Mouse (Mus musculus): ENCODE measurements around the gene Klf9. TPM values are rescaled to one million over a fixed set of nuclear protein-coding genes. Genes with fewer than 3 reads are reported as not detected.

Klf9 gene
- polyA plus RNA-seq, 1 experiment from 2014 or later = 1.5 TPM

DNA sequence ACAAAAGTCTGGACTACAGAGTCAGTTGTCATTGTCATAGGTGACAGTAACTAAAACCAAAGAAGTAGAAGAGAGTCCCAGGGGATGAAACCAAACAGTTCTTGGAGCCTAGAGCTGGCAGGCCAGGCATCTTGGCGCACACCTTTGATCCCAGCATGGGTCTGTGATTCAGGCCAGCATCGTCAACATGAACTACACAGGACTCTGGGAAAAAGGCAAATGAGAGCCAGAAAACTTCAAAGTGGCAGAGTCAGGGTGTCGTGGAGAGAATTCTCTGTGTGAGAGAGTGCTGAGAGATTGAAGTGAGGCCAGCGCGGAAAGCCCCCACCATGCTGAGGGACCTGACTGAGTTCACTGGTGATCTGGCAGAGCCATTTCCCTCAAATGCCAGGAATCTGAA, 29.4 kb downstream of the Klf9 start:
- 79% methylated on average over 5 of the region's 5 CpGs for WGBS
- Histone ChIP-seq H3K36me3 (peaks cover 7% of the 10 kb centered on the region; the same call in 1 of the 2 replicates), H3K4me1 (replicated peaks) (no peaks in the 10 kb centered on the region), H3K4me3 (no peak overlapping the region), H3K27me3 (no peaks in the 10 kb centered on the region), H3K9ac (no peak overlapping the region), H3K4me2 (no peak overlapping the region), H3K9me3 (peaks cover 4% of the 10 kb centered on the region; the same call in 1 of the 2 replicates), H3K27ac (replicated peaks) (no peak overlapping the region)
- no peak for ATAC-seq (ENCODE audit: low read depth)

DNA sequence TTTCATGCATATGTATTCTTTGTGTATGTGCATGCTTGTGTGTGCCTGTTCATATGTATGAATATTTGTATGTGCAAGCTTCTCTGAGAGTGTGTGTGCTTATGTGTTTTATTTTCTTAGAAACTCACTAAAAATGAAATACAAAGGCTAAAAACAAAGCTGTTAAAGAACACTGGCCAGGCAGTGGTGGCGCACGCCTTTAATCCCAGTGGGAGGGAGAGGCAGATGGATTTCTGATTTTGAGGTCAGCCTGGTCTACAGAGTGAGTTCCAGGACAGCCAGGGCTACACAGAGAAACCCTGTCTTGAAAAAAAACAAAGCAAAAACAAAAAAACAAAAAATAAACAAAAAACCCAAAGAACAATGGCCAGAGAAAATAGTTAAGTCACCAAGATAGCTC, 30.1 kb downstream of the Klf9 start:
- Histone ChIP-seq H3K4me1 (replicated peaks) (no peaks in the 10 kb centered on the region), H3K27ac (replicated peaks) (no peak overlapping the region), H3K36me3 (peaks cover 7% of the 10 kb centered on the region; the same call in 1 of the 2 replicates), H3K27me3 (no peaks in the 10 kb centered on the region), H3K9me3 (peaks cover 4% of the 10 kb centered on the region; the same call in 1 of the 2 replicates), H3K4me2 (no peak overlapping the region), H3K9ac (no peak overlapping the region), H3K4me3 (no peak overlapping the region)
- 94% methylated on average over 2 of the region's 2 CpGs for WGBS
- no peak for ATAC-seq (ENCODE audit: low read depth)

DNA sequence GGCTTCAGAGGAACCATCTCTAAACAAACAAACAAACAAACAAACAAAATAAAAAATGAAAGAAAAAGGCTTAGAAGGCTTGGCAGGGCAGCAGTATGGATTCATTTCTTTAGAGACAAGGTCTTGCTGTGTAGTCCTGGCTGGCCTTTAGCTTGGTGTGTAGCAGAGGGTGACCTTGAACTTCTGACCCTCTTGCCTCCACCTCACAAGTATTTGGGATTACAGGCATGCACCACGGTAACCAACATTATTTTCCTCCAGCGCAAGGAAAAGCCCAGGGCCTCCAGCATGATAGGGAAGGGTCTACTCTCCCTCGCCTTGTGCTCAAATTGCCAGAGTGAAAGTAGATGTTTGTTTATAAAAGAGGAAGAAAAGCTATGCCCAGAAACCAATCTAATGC, 34.1 kb downstream of the Klf9 start:
- ATAC-seq (ENCODE audit: low read depth) = no peak
- no peaks in the 10 kb centered on the region for H3K4me1 ChIP-seq (replicated peaks)
- 69% methylated on average over 3 of the region's 3 CpGs for WGBS
- H3K9ac ChIP-seq = no peak overlapping the region
- no peak overlapping the region for H3K4me3 ChIP-seq
- no peak overlapping the region for H3K27ac ChIP-seq (replicated peaks)
- no peaks in the 10 kb centered on the region for H3K27me3 ChIP-seq
- no peak overlapping the region for H3K4me2 ChIP-seq
- H3K36me3 ChIP-seq = peaks cover 3% of the 10 kb centered on the region; the same call in 1 of the 2 replicates
- peaks cover 4% of the 10 kb centered on the region; the same call in 1 of the 2 replicates for H3K9me3 ChIP-seq

DNA sequence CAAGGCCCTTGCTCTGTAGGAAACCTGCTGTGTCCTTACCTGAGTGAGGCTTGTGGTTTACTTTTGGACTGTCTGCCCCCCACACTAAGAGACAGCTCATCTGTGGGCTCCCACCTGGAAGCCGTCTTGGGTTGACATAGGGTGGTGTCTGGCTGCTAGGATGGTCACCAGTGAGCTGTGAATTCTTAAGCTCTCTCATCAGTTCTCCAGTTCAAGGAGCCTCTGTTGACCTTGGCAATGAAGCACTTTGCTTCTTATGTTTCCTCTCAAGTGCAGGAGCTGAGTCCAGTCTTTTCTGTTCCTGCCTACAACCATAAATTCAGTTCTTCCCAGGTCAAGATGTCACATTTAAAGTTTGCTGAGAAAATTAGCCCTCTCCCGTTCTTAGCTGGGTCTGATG, 34.5 kb downstream of the Klf9 start:
- no peak overlapping the region for H3K4me2 ChIP-seq
- ATAC-seq (ENCODE audit: low read depth) = no peak
- H3K9me3 ChIP-seq = peaks cover 4% of the 10 kb centered on the region; the same call in 1 of the 2 replicates
- H3K27me3 ChIP-seq = no peaks in the 10 kb centered on the region
- no peak overlapping the region for H3K9ac ChIP-seq
- no peaks in the 10 kb centered on the region for H3K4me1 ChIP-seq (replicated peaks)
- WGBS = 59% methylated on average over 2 of the region's 2 CpGs
- H3K27ac ChIP-seq (replicated peaks) = no peak overlapping the region
- no peaks in the 10 kb centered on the region for H3K36me3 ChIP-seq
- no peak overlapping the region for H3K4me3 ChIP-seq

DNA sequence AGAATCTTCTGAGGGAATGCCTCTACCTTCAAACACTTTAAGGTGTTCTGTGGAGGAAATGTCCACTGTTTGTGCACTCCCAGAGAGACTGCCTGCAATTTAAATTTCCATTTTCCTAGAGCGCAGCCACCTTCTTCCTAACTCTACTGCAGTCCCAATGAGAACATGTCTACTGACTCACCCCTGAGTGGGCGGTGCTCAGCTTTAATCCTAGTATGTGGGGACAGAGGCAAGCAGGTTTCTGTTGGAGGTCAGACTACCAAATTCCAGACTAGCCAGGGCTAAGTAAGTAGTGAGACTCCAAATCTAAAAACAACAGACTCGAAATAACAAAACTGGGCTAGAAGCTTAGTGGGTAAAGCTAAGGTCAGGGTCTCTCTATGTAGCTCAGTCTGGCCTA, 37.5 kb downstream of the Klf9 start:
- 93% methylated on average over 3 of the region's 3 CpGs for WGBS
- no peak for ATAC-seq (ENCODE audit: low read depth)
- Histone ChIP-seq H3K9me3 (no peaks in the 10 kb centered on the region), H3K4me1 (replicated peaks) (no peaks in the 10 kb centered on the region), H3K4me2 (no peak overlapping the region), H3K27ac (replicated peaks) (no peak overlapping the region), H3K36me3 (no peaks in the 10 kb centered on the region), H3K9ac (no peak overlapping the region), H3K4me3 (no peak overlapping the region), H3K27me3 (no peaks in the 10 kb centered on the region)

DNA sequence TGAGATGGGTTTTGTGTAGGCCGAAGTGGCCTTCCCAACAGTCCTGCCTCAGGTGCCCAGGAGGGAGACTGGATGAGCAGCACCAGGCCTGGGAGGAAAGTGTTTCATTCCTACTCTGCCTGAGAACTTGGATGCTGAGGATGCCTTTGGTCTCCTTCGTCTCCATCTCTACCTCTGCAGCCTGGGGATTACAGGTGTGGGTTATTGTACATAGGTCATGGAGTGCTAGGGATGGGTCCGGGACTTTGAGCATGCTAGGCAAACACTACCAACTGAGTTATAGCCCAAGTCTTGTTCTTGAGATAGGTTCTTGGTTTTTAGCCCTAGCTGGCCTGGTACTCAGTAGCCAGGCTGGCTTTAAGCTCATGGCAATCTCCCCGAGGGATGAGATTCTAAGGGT, 42.5 kb downstream of the Klf9 start:
- WGBS = 95% methylated on average over 4 of the region's 4 CpGs

DNA sequence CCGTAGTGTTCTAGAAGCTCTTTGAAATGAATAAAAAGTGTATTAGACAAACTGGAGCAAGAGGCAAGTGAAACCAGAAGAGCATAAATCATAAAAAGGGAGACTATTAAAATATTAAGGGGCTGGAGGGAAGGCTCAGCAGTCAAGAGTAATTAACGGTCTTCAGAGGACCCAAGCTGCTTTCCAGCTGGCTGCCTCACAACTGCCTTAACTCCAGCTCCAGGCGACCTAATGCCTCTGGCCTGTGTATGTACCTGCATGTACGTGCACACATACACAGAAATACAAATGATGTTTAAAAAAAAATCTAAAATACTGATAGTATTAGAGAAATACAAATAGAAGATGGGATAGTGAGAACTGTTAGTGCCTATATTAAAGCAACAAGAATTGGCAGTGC, 43.0 kb downstream of the Klf9 start:
- Histone ChIP-seq H3K4me2 (no peak overlapping the region), H3K27me3 (no peaks in the 10 kb centered on the region), H3K36me3 (0 out of 2 replicates have a peak, but pooled peaks cover 4% of the 10 kb centered on the region), H3K9me3 (no peaks in the 10 kb centered on the region), H3K4me3 (no peak overlapping the region), H3K27ac (replicated peaks) (no peak overlapping the region), H3K4me1 (replicated peaks) (no peaks in the 10 kb centered on the region), H3K9ac (no peak overlapping the region)
- no peak for ATAC-seq (ENCODE audit: low read depth)
- WGBS = 71% methylated on average over 4 of the region's 4 CpGs

More for the DNA sequence above, 42.5 kb downstream of the Klf9 start:
- 0 out of 2 replicates have a peak, but pooled peaks cover 4% of the 10 kb centered on the region for H3K36me3 ChIP-seq
- H3K27ac ChIP-seq (replicated peaks) = no peak overlapping the region
- H3K9me3 ChIP-seq = no peaks in the 10 kb centered on the region
- H3K27me3 ChIP-seq = no peaks in the 10 kb centered on the region
- H3K4me2 ChIP-seq = no peak overlapping the region
- no peaks in the 10 kb centered on the region for H3K4me1 ChIP-seq (replicated peaks)
- no peak overlapping the region for H3K4me3 ChIP-seq
- H3K9ac ChIP-seq = no peak overlapping the region
- no peak for ATAC-seq (ENCODE audit: low read depth)

DNA sequence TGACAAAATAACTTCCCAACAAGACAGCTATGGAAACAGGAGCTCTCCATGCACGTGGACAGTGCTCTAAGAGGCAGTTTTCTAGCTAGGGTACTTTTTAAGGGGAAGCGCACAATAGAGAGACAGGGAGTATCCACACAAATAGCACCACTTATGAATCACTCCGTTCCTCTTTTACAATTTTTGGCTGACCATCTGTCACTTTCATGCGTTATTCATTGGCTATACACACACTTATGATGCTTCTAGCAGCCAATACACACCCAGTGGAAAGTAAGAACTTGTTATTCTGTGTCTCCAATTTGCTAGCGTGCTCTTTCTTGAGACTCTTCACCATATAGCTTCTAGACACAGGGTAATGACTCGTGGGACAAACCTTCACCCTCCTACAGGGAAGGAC, 46.7 kb downstream of the Klf9 start:
- Histone ChIP-seq H3K4me3 (no peak overlapping the region), H3K4me1 (replicated peaks) (no peaks in the 10 kb centered on the region), H3K27ac (replicated peaks) (no peak overlapping the region), H3K9me3 (no peaks in the 10 kb centered on the region), H3K4me2 (no peak overlapping the region), H3K36me3 (0 out of 2 replicates have a peak, but pooled peaks cover 8% of the 10 kb centered on the region), H3K27me3 (no peaks in the 10 kb centered on the region), H3K9ac (no peak overlapping the region)
- ATAC-seq (ENCODE audit: low read depth) = no peak
- WGBS = 88% methylated on average over 6 of the region's 6 CpGs

DNA sequence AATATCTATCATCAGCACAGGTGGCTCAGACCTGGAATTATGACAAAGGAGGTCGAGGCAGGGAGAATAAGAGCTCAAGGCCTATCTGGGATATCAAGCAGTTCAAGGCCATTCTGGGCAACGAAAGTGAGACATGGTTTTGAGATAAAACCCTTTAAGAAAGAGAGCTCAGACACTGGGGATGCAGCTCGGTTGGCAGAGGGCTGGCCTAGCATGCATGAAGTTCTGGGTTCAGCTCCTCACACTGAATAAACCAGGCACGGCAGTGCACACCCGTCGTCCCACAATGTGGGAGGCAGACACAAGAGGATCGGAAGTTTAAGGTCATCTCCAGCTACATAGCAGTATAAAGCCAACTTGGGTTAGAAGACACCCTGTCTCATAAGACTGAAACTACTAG, 48.0 kb downstream of the Klf9 start:
- 96% methylated on average over 7 of the region's 7 CpGs for WGBS
- H3K4me3 ChIP-seq = no peak overlapping the region
- H3K9ac ChIP-seq = no peak overlapping the region
- ATAC-seq (ENCODE audit: low read depth) = no peak
- H3K4me1 ChIP-seq (replicated peaks) = no peaks in the 10 kb centered on the region
- H3K27me3 ChIP-seq = no peaks in the 10 kb centered on the region
- H3K27ac ChIP-seq (replicated peaks) = no peak overlapping the region
- 0 out of 2 replicates have a peak, but pooled peaks cover 8% of the 10 kb centered on the region for H3K36me3 ChIP-seq
- H3K4me2 ChIP-seq = no peak overlapping the region
- H3K9me3 ChIP-seq = no peaks in the 10 kb centered on the region

DNA sequence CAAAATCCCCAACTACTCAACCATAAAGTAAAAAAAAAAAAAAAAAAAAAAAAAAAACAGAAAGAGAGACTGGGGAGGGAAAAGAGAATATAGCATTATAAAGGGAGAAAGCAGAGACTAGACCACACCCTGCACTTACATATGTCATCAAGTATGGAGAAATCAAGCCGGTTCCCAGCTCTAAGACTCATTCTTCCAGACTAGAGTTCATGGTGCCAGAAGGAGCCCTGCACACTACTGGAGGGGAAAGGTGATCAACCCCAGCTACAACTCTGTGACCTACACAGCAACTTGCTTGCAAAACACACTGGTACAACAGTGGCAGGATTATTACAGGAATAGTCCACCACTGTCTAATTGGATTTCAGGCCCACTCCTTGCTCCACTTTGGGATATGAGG, 48.7 kb downstream of the Klf9 start:
- no peaks in the 10 kb centered on the region for H3K9me3 ChIP-seq
- no peak overlapping the region for H3K4me3 ChIP-seq
- H3K27me3 ChIP-seq = no peaks in the 10 kb centered on the region
- H3K9ac ChIP-seq = no peak overlapping the region
- no peaks in the 10 kb centered on the region for H3K4me1 ChIP-seq (replicated peaks)
- no peak overlapping the region for H3K27ac ChIP-seq (replicated peaks)
- 96% methylated on average over 1 of the region's 1 CpGs for WGBS
- no peak for ATAC-seq (ENCODE audit: low read depth)
- H3K4me2 ChIP-seq = no peak overlapping the region
- H3K36me3 ChIP-seq = 0 out of 2 replicates have a peak, but pooled peaks cover 5% of the 10 kb centered on the region

DNA sequence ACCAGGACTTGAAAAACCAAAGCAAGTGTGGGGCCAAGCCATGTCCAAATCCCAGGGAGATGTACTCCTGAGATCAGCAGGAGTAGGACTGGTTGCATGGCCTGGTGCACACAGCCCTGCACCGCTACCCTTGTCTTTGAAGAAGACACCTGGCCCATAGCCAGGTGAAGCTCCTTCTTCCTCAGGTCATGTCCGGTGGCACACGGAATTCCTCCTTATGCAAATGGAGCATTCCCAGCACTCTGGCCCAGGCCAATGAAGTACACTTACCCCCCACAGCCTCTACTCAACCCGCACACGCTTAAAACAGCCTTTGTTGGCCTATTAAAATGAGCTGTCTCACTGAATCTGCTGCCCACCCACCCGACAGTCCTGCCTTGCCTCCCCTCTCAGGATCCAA, 50.5 kb downstream of the Klf9 start:
- WGBS = 92% methylated on average over 6 of the region's 6 CpGs
- Histone ChIP-seq H3K9ac (no peak overlapping the region), H3K4me2 (no peak overlapping the region), H3K4me1 (replicated peaks) (no peaks in the 10 kb centered on the region), H3K36me3 (peaks cover 9% of the 10 kb centered on the region; the same call in 1 of the 2 replicates), H3K9me3 (no peaks in the 10 kb centered on the region), H3K27ac (replicated peaks) (no peak overlapping the region), H3K27me3 (no peaks in the 10 kb centered on the region), H3K4me3 (no peak overlapping the region)
- no peak for ATAC-seq (ENCODE audit: low read depth)

DNA sequence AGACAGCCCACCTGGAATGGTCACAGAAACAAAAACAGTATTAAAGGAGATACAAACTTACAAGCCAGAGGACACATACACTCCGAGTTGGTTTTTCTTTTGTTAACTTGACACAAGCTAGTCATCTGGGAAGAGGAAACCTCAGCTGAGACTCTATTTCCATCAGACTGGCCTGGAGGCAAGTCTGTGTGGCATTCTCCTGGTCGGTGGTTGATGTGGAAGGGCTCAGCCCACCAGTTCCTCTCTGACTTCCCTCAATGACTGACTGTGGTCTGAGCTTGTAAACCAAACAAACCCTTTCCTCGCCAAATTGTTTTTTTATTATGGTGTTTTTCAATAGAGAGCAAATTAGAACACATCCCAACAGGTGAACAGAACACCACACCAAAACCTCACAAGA, 52.0 kb downstream of the Klf9 start:
- H3K27me3 ChIP-seq = no peaks in the 10 kb centered on the region
- H3K4me1 ChIP-seq (replicated peaks) = no peaks in the 10 kb centered on the region

DNA sequence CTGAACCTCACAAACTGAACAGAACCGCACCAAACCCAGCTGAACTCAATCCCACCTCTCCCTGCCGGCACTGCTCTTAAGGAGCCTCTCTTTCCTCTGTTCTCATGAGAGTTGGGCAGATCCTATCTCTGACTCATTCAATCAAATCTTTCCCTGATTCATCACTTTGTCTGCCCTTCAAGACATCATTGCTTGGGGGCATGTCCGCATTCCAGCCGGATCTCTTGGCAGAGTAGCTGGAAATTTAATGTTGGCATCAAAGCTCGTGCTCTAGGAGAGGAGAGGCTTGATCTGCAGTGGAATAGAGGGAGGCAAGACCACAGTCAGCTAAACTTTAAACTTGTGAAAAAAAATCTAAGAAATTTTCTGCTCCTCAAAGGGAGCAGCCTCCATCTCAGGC, 61.1 kb downstream of the Klf9 start:
- Histone ChIP-seq H3K36me3 (peaks cover 41% of the 10 kb centered on the region), H3K9ac (no peak overlapping the region), H3K4me1 (replicated peaks) (no peaks in the 10 kb centered on the region), H3K4me3 (no peak overlapping the region), H3K4me2 (no peak overlapping the region), H3K27ac (replicated peaks) (no peak overlapping the region), H3K27me3 (no peaks in the 10 kb centered on the region), H3K9me3 (peaks cover 6% of the 10 kb centered on the region)
- no peak for ATAC-seq (ENCODE audit: low read depth)
- WGBS = 95% methylated on average over 5 of the region's 5 CpGs

More for the DNA sequence above, 52.0 kb downstream of the Klf9 start:
- ATAC-seq (ENCODE audit: low read depth) = no peak
- 81% methylated on average over 3 of the region's 3 CpGs for WGBS
- peaks cover 9% of the 10 kb centered on the region; the same call in 1 of the 2 replicates for H3K36me3 ChIP-seq
- H3K27ac ChIP-seq (replicated peaks) = no peak overlapping the region
- no peak overlapping the region for H3K9ac ChIP-seq
- no peaks in the 10 kb centered on the region for H3K9me3 ChIP-seq
- H3K4me2 ChIP-seq = no peak overlapping the region
- H3K4me3 ChIP-seq = no peak overlapping the region
